Mouse (Mus musculus) CH12.LX (cell line): ENCODE data around the gene Otx2. TPM values are rescaled to one million over a fixed set of nuclear protein-coding genes. Genes with fewer than 3 reads are reported as not detected.

Experiments
- DNase-seq: peaks from one replicate; pipeline ENCODE4 v3.0.0-alpha.2; 2013; ENCODE audit errors: extremely low read depth
- H3K27ac ChIP-seq: 2 replicates; pipeline ENCODE4 v1.5.1; 2012; ENCODE audit warnings: low read depth, mild to moderate bottlenecking, control low read depth, moderate library complexity; ENCODE audit not compliant: insufficient read depth
- H3K27me3 ChIP-seq: replicated peaks from 2 replicates; pipeline ENCODE3; 2012; ENCODE audit warnings: inconsistent platforms
- H3K36me3 ChIP-seq, 2 experiments: replicated peaks in 1 of 2; 2 replicates each; pipeline versions ENCODE3 to v1.6.1; 2012; ENCODE audit warnings: inconsistent platforms in 1 of 2, low read length in 1 of 2, mild to moderate bottlenecking in 1 of 2, mixed read lengths in 1 of 2, moderate library complexity in 1 of 2; ENCODE audit not compliant: control insufficient read depth in 1 of 2, insufficient read depth in 1 of 2
- H3K4me1 ChIP-seq, 2 experiments: 2 replicates each; pipeline ENCODE4 v1.6.1; 2012; ENCODE audit warnings: inconsistent platforms in 1 of 2, moderate library complexity in 1 of 2; ENCODE audit not compliant: insufficient read depth in 2 of 2, control insufficient read depth in 1 of 2
- H3K4me2 ChIP-seq: 2 replicates; pipeline ENCODE4 v1.6.1; 2012; ENCODE audit warnings: low read depth, mild to moderate bottlenecking, control low read depth; ENCODE audit not compliant: poor library complexity, insufficient read depth, severe bottlenecking
- H3K4me3 ChIP-seq, 3 experiments: fragments of 150-350 bp in 1 of 3; sonication (generic) in 1 of 3; replicated peaks in 1 of 3; 2 replicates each; pipeline versions ENCODE3 to v1.5.1; 2011 to 2012; ENCODE audit warnings: low read depth in 2 of 3, low read length in 2 of 3, mild to moderate bottlenecking in 2 of 3, moderate library complexity in 2 of 3, control low read depth in 1 of 3, improper control_type of control experiment in 1 of 3, inconsistent platforms in 1 of 3, mixed read lengths in 1 of 3; ENCODE audit not compliant: poor library complexity in 1 of 3
- H3K79me2 ChIP-seq: replicated peaks from 2 replicates; pipeline ENCODE4 v1.6.1; 2012; ENCODE audit warnings: mild to moderate bottlenecking, moderate library complexity; ENCODE audit not compliant: control insufficient read depth, poor library complexity, insufficient read depth, severe bottlenecking; ENCODE audit errors: extremely low read depth
- H3K9ac ChIP-seq: 2 replicates; pipeline ENCODE4 v1.6.1; 2012; ENCODE audit warnings: low read depth, mild to moderate bottlenecking, control low read depth, moderate library complexity; ENCODE audit not compliant: insufficient read depth
- H3K9me3 ChIP-seq: replicated peaks from 2 replicates; pipeline ENCODE3; 2012; ENCODE audit warnings: low read length, inconsistent platforms, mixed read lengths
- ELF1 ChIP-seq: IDR thresholded peaks from 2 replicates; pipeline ENCODE4 v1.6.1; 2014; ENCODE audit warnings: low read depth, mild to moderate bottlenecking, inconsistent platforms, low read length, improper control_type of control experiment
- GABPA ChIP-seq: IDR thresholded peaks from 2 replicates; pipeline ENCODE4 v1.6.1; 2012; ENCODE audit warnings: low read depth, low read length, improper control_type of control experiment, inconsistent platforms; ENCODE audit not compliant: insufficient replicate concordance
- MAFK ChIP-seq: IDR thresholded peaks from 2 replicates; pipeline ENCODE4 v1.6.1; 2011; ENCODE audit warnings: low read length, improper control_type of control experiment; ENCODE audit not compliant: insufficient replicate concordance
- MAX ChIP-seq: IDR thresholded peaks from 2 replicates; pipeline ENCODE4 v1.6.1; 2011; ENCODE audit warnings: low read length, improper control_type of control experiment
- MAZ ChIP-seq: IDR thresholded peaks from 2 replicates; pipeline ENCODE4 v1.6.1; 2012; ENCODE audit warnings: low read depth, mild to moderate bottlenecking, inconsistent platforms, low read length, improper control_type of control experiment, moderate library complexity
- PAX5 ChIP-seq: IDR thresholded peaks from 2 replicates; pipeline ENCODE4 v1.6.1; 2012; ENCODE audit warnings: low read length, inconsistent platforms, mixed read lengths
- POLR2A ChIP-seq: IDR thresholded peaks from 2 replicates; pipeline ENCODE4 v1.6.1; 2011; ENCODE audit warnings: low read depth, mild to moderate bottlenecking, improper control_type of control experiment, low read length
- SMC3 ChIP-seq: IDR thresholded peaks from 2 replicates; pipeline ENCODE4 v1.6.1; 2011; ENCODE audit warnings: low read depth, low read length, improper control_type of control experiment
- TCF12 ChIP-seq: IDR thresholded peaks from 2 replicates; pipeline ENCODE4 v1.6.1; 2014; ENCODE audit warnings: low read depth, mild to moderate bottlenecking, inconsistent platforms, low read length, improper control_type of control experiment
- ZC3H11A ChIP-seq: IDR thresholded peaks from 2 replicates; pipeline ENCODE4 v1.6.1; 2012; ENCODE audit warnings: low read depth, mild to moderate bottlenecking, inconsistent platforms, low read length, improper control_type of control experiment
- ZMIZ1 ChIP-seq: IDR thresholded peaks from 2 replicates; pipeline ENCODE4 v1.6.1; 2012; ENCODE audit warnings: low read depth, mild to moderate bottlenecking, inconsistent platforms, low read length, improper control_type of control experiment
- ZNF384 ChIP-seq: IDR thresholded peaks from 2 replicates; pipeline ENCODE4 v1.6.1; 2012; ENCODE audit warnings: low read depth, low read length, improper control_type of control experiment, inconsistent platforms
- dilution Hi-C: fragments of 300-500 bp; cut with MboI; formaldehyde crosslinking; loops from 2 replicates; pipeline ENCODE4 v1.14.3; 2020; ENCODE audit warnings: low sequenced_read_pairs; ENCODE audit not compliant: extremely low pct_unique_long_range_greater_than_20kb, extremely low pct_ligation_motif_present
- in situ Hi-C: fragments of 300-500 bp; cut with MboI; formaldehyde crosslinking; loops from 3 replicates; pipeline ENCODE4 v1.14.3; 2019; ENCODE audit warnings: low sequenced_read_pairs, low pct_ligation_motif_present, low pct_unique_long_range_greater_than_20kb, mixed read lengths
- polyA plus RNA-seq: library from polyadenylated mRNA; unstranded; fragments of >175 nt; gene quantifications from 2 replicates; pipeline ENCODE4 v1.2.1, GENCODE M21; 2012; ENCODE audit warnings: low read depth; ENCODE audit not compliant: insufficient read length
- total RNA-seq, 2 experiments: library from RNA; depleted of rRNA; stranded (reverse); fragments of 300-350 nt in 1 of 2; fragments of >200 nt in 1 of 2; gene quantifications; 2 replicates each; pipeline ENCODE4 v1.2.3; 2012 to 2014

The Otx2 gene
- total and polyA plus RNA-seq, 3 experiments: not detected

DNA sequence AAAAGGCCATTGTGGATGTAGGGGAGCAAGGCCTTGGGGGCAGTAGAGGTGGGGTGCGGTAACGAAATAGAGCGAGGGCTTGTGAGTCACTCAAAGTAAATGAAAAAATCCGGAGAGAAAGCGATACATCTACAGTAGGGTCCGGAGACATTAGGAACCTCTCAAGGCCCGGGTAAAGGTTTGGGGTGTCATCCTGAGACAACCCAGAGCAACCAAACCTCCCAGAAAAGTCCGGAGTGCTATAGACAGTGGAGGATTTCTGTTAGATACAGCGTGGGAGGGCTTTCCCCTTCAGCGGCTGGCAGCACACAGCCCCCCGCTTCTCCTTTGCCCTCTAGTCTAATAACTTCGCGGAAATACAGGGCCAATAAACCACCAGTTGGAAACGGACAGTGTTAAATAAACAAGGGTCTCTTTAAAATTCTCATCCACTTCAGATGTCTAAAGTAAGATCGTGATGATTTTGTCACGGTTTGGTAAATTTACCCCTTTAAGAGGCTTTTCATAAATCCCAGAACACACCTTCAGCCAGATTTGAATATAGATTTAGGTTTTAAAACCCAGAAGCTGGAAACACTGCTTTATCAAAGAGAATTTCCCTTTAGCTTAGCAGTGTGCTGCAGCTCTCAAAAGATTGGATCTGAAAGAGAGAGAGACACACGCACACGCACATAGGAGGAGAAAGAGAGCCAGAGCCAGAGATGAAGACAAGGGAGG is 3.9 kb downstream of the Otx2 start:
- Histone ChIP-seq H3K9ac (no peak overlapping the region), H3K4me2 (no peak overlapping the region), H3K27ac (no peak overlapping the region), H3K36me3 (no peaks in the 10 kb centered on the region), H3K4me1 (no peaks in the 10 kb centered on the region), H3K79me2 (no peaks in the 10 kb centered on the region)
- in situ Hi-C loops (no loop called here), dilution Hi-C loops (no loop called here)
- DNase-seq: no peak
- TF ChIP-seq TCF12: no peak
- no peak for TF ChIP-seq ZNF384
- TF ChIP-seq GABPA: no peak
- TF ChIP-seq SMC3: no peak
- TF ChIP-seq ZC3H11A: no peak
- no peak for TF ChIP-seq ELF1
- TF ChIP-seq POLR2A: no peak
- TF ChIP-seq MAZ: no peak
- TF ChIP-seq, all 38 proteins: peak for 0
- H3K9me3 ChIP-seq: no peaks in the 10 kb centered on the region
- H3K27me3 ChIP-seq: no peaks in the 10 kb centered on the region
- H3K4me3 ChIP-seq: no peak overlapping the region

DNA sequence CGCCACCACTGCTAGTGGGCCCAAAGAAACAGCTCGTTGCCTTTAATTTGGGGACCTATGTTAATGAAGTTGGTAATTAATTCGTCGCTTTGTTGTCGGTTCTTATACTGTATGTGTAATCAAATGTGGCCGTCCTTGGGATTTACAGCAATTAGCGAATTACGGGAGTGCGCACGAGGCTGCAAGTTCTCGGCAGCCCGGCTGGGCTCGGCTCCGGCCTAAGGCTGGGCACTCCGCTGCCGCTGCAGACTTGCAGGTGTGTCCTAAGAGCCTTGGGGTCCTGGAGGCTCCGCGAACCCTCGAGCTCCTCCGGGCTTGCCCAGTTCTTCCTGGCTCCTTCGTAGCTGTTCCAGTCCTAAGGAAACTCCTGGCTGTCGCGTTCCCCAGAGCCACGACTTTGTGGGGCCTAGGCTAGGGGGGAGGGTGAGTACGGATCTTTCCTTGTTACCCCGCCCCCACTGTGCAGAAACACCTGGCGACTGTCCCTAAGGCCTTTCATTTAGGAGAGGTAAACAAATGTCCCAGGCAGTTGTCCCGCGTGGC is 4.8 kb downstream of the Otx2 start:
- Histone ChIP-seq H3K27me3 (no peaks in the 10 kb centered on the region), H3K79me2 (no peaks in the 10 kb centered on the region), H3K27ac (no peak overlapping the region), H3K4me3 (no peak overlapping the region), H3K4me1 (no peaks in the 10 kb centered on the region), H3K9ac (no peak overlapping the region), H3K36me3 (no peaks in the 10 kb centered on the region), H3K9me3 (no peaks in the 10 kb centered on the region), H3K4me2 (no peak overlapping the region)
- no peak for DNase-seq
- in situ Hi-C loops (no loop called here), dilution Hi-C loops (no loop called here)
- TF ChIP-seq MAFK: no peak
- no peak for TF ChIP-seq MAX
- no peak for TF ChIP-seq ZMIZ1

DNA sequence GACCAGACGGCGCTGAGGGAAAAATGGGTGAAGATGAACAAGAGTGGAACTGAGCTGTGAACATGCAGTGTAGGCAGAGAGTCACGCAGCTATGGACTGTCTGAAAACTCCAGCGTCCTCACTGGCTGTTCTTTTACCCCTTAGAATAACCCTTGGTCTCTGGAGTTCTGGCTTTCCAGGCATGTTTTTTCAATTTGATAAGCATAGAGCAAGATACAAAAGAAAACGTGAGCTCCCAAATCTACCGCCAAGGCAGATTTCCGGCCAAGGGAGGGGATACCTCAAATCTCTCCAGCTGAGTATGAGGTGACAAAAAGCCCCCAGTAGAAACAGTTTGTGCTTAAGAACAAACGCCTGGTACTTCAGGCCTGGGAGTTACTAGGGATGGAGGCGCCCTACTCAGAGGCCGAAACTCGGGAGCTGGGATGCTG is 5.6 kb downstream of the Otx2 start:
- Histone ChIP-seq H3K27ac (no peak overlapping the region), H3K4me1 (no peaks in the 10 kb centered on the region), H3K79me2 (no peaks in the 10 kb centered on the region), H3K4me2 (no peak overlapping the region), H3K4me3 (no peak overlapping the region), H3K9me3 (no peaks in the 10 kb centered on the region), H3K9ac (no peak overlapping the region), H3K36me3 (no peaks in the 10 kb centered on the region), H3K27me3 (no peaks in the 10 kb centered on the region)
- in situ Hi-C loops (no loop called here), dilution Hi-C loops (no loop called here)
- no peak for DNase-seq
- TF ChIP-seq ELF1 (no peak), PAX5 (no peak)
